Mouse (Mus musculus) embryonic fibroblast, embryonic 13.5 days (primary cell): ENCODE data around the gene Cdhr3.

Experiments
- CTCF ChIP-seq: IDR thresholded peaks from 2 replicates; pipeline ENCODE4 v1.5.1; 2011; ENCODE audit warnings: mild to moderate bottlenecking, control low read depth, low read length, moderate library complexity, borderline replicate concordance; ENCODE audit not compliant: insufficient read depth
- POLR2A ChIP-seq: IDR thresholded peaks from 2 replicates; pipeline ENCODE4 v1.6.1; 2011; ENCODE audit warnings: low read depth, mild to moderate bottlenecking, control low read depth, low read length, moderate library complexity

- TF ChIP-seq POLR2A (no peak), CTCF (no peak)
Observed at GRCm38 (mm10) chr12:32998766-32999165, 93.9 kb downstream of the Cdhr3 start.
